Mouse (Mus musculus) mature B cell (primary cell): ENCODE measurements around the gene Mrto4.

Experiments used
- in situ Hi-C: fragments of 300-500 bp; cut with MboI; formaldehyde crosslinking; loops from 2 replicates; pipeline ENCODE4 v1.14.3; 2019

Gene Mrto4

GRCm38 (mm10) chr4:139340835-139341234 lies 11.5 kb downstream of the Mrto4 start:
- in situ Hi-C loops = no loop called here

GRCm38 (mm10) chr4:139338145-139338544 lies 14.2 kb downstream of the Mrto4 start:
- in situ Hi-C loops = no loop called here

GRCm38 (mm10) chr4:139336822-139337483 lies 15.4 kb downstream of the Mrto4 start:
- in situ Hi-C loops = no loop called here

- in situ Hi-C loops = no loop called here
Observed at GRCm38 (mm10) chr4:139335507-139335906, 16.9 kb downstream of the Mrto4 start.

- in situ Hi-C loops = no loop called here
Observed at GRCm38 (mm10) chr4:139334631-139335295, 17.6 kb downstream of the Mrto4 start.

GRCm38 (mm10) chr4:139330605-139331004 lies 21.8 kb downstream of the Mrto4 start:
- in situ Hi-C loops = no loop called here

GRCm38 (mm10) chr4:139319740-139320139 lies 32.6 kb downstream of the Mrto4 start:
- in situ Hi-C loops = no loop called here

GRCm38 (mm10) chr4:139318449-139318848 lies 33.9 kb downstream of the Mrto4 start:
- in situ Hi-C loops = no loop called here

- in situ Hi-C loops = no loop called here
Observed at GRCm38 (mm10) chr4:139312632-139313031, 39.7 kb downstream of the Mrto4 start.

- in situ Hi-C loops = no loop called here
Observed at GRCm38 (mm10) chr4:139311707-139312106, 40.7 kb downstream of the Mrto4 start.

- in situ Hi-C loops = no loop called here
Observed at GRCm38 (mm10) chr4:139310899-139311701, 41.3 kb downstream of the Mrto4 start.

GRCm38 (mm10) chr4:139310171-139310898 lies 42.0 kb downstream of the Mrto4 start, which contains the start of the genes Pqlc2 and Akr7a5:
Gene Pqlc2 (minus strand): TSS chr4:139310708.
Gene Akr7a5 (plus strand): TSS chr4:139310744.
- in situ Hi-C loops = no loop called here

GRCm38 (mm10) chr4:139309651-139310050 lies 42.7 kb downstream of the Mrto4 start:
- in situ Hi-C loops = no loop called here

GRCm38 (mm10) chr4:139307916-139308315 lies 44.5 kb downstream of the Mrto4 start:
- in situ Hi-C loops = no loop called here

- in situ Hi-C loops = no loop called here
Observed at GRCm38 (mm10) chr4:139305521-139305920, 46.9 kb downstream of the Mrto4 start.

GRCm38 (mm10) chr4:139302241-139302640 lies 50.1 kb downstream of the Mrto4 start:
- in situ Hi-C loops = no loop called here

- in situ Hi-C loops = no loop called here
Observed at GRCm38 (mm10) chr4:139301780-139302179, 50.6 kb downstream of the Mrto4 start.

- in situ Hi-C loops = no loop called here
Observed at GRCm38 (mm10) chr4:139298671-139299366, 53.6 kb downstream of the Mrto4 start.

GRCm38 (mm10) chr4:139297566-139297965 lies 54.8 kb downstream of the Mrto4 start:
- in situ Hi-C loops = no loop called here
